Mouse (Mus musculus) neural tube, embryonic 14.5 days (tissue): ENCODE data around the gene 2310057N15Rik. TPM values are rescaled to one million over a fixed set of nuclear protein-coding genes. Genes with fewer than 3 reads are reported as not detected.
"Not testable (repeated sequence)": the region's sequence is repeated elsewhere in the genome, so short reads cannot be mapped to it uniquely, and the experiment has no call there.

ENCODE experiments used
- ATAC-seq: fragments of 200-750 bp; cut with Nextera tagmentation; 2 replicates; pipeline ENCODE4 v1.8.0; 2017; ENCODE audit warnings: low read depth, mild to moderate bottlenecking, moderate TSS enrichment, moderate library complexity
- H3K27ac ChIP-seq: fragments of 300-500 bp; sonication (generic); 2 replicates; pipeline ENCODE4 v1.5.1; 2014; ENCODE audit warnings: low read depth, mild to moderate bottlenecking, control low read depth, low read length, moderate library complexity, mixed read lengths
- H3K27me3 ChIP-seq: fragments of 300-500 bp; sonication (generic); 2 replicates; pipeline ENCODE4 v1.6.1; 2014; ENCODE audit warnings: low read length; ENCODE audit not compliant: control insufficient read depth, insufficient read depth
- H3K36me3 ChIP-seq: fragments of 300-500 bp; sonication (generic); 2 replicates; pipeline ENCODE4 v1.6.1; 2014; ENCODE audit warnings: low read length, mixed read lengths; ENCODE audit not compliant: control insufficient read depth, insufficient read depth
- H3K4me1 ChIP-seq: fragments of 300-500 bp; sonication (generic); 2 replicates; pipeline ENCODE4 v1.6.1; 2014; ENCODE audit warnings: low read length; ENCODE audit not compliant: control insufficient read depth, insufficient read depth
- H3K4me2 ChIP-seq: fragments of 300-500 bp; sonication (generic); 2 replicates; pipeline ENCODE4 v1.6.1; 2014; ENCODE audit warnings: mild to moderate bottlenecking, low read depth, low read length, control low read depth
- H3K4me3 ChIP-seq: fragments of 300-500 bp; sonication (generic); 2 replicates; pipeline ENCODE4 v1.5.1; 2014; ENCODE audit warnings: low read depth, low read length, control low read depth, mixed read lengths
- H3K9ac ChIP-seq: fragments of 300-500 bp; sonication (generic); replicated peaks from 2 replicates; pipeline ENCODE4 v1.6.1; 2014; ENCODE audit warnings: low read depth, mild to moderate bottlenecking, control low read depth, low read length, mixed read lengths
- H3K9me3 ChIP-seq: fragments of 300-500 bp; sonication (generic); 2 replicates; pipeline ENCODE4 v1.6.1; 2016; ENCODE audit warnings: low read length; ENCODE audit not compliant: control insufficient read depth
- WGBS: fragments of 180-500 bp; shearing (Covaris S2); extraction: QIAGEN DNeasy Blood & Tissue Kit; methylation state at CpG from one replicate; pipeline ENCODE4 v1.1.7; 2014; 5-methylcytosine and 5-hydroxymethylcytosine counted together
- polyA plus RNA-seq: library from polyadenylated mRNA; unstranded; fragments of >200 nt; fragmentation: Nextera tagmentation; extraction: Ambion mirVana; gene quantifications from 2 replicates; pipeline ENCODE4 v1.2.1, GENCODE M21; 2014

The 2310057N15Rik gene
- not detected in 2 replicates for polyA plus RNA-seq

- H3K4me2 ChIP-seq, result no peak within 1 kb of the TSS
- H3K4me3 ChIP-seq, result no peak within 1 kb of the TSS
- H3K9ac ChIP-seq, result no peak within 1 kb of the TSS
- ATAC-seq, result no peak
- WGBS, result 92% methylated on average over 2 of the region's 2 CpGs
- H3K27ac ChIP-seq, result no peak within 1 kb of the TSS
- H3K36me3 ChIP-seq, result no peaks in the 10 kb centered on the region
- no peaks in the 10 kb centered on the region for H3K4me1 ChIP-seq
- no peaks in the 10 kb centered on the region for H3K27me3 ChIP-seq
- H3K9me3 ChIP-seq, result no peaks in the 10 kb centered on the region
Observed at GRCm38 (mm10) chr16:88774106-88774505, at the start of gene 2310057N15Rik. Gene 2310057N15Rik, minus strand, starts transcription at chr16:88774206.

- Histone ChIP-seq H3K27ac (no peak overlapping the region), H3K27me3 (no peaks in the 10 kb centered on the region), H3K36me3 (no peaks in the 10 kb centered on the region), H3K4me2 (no peak overlapping the region), H3K9me3 (no peaks in the 10 kb centered on the region), H3K4me1 (no peaks in the 10 kb centered on the region), H3K9ac (no peak overlapping the region), H3K4me3 (no peak overlapping the region)
- ATAC-seq, result no peak
- 80% methylated on average over 3 of the region's 3 CpGs for WGBS
Observed at GRCm38 (mm10) chr16:88823736-88824135, 49.7 kb upstream of the 2310057N15Rik start.

- WGBS, result 81% methylated on average over 3 of the region's 3 CpGs
- no peak for ATAC-seq
- Histone ChIP-seq H3K9me3 (no peaks in the 10 kb centered on the region), H3K4me1 (no peaks in the 10 kb centered on the region), H3K36me3 (no peaks in the 10 kb centered on the region), H3K27me3 (no peaks in the 10 kb centered on the region), H3K27ac (no peak within 1 kb of the TSS), H3K4me3 (no peak within 1 kb of the TSS), H3K4me2 (no peak within 1 kb of the TSS), H3K9ac (no peak within 1 kb of the TSS)
Observed at GRCm38 (mm10) chr16:88820066-88820465, 46.1 kb upstream of the 2310057N15Rik start, which contains the start of gene Krtap15. Gene Krtap15, plus strand, starts transcription at chr16:88820215.

- ATAC-seq, result no peak
- no peak within 1 kb of the TSS for H3K4me3 ChIP-seq
- 75% methylated on average over 2 of the region's 2 CpGs for WGBS
- no peaks in the 10 kb centered on the region for H3K36me3 ChIP-seq
- H3K27me3 ChIP-seq, result no peaks in the 10 kb centered on the region
- H3K9me3 ChIP-seq, result no peaks in the 10 kb centered on the region
- H3K9ac ChIP-seq, result no peak within 1 kb of the TSS
- no peak within 1 kb of the TSS for H3K4me2 ChIP-seq
- H3K27ac ChIP-seq, result no peak within 1 kb of the TSS
- H3K4me1 ChIP-seq, result no peaks in the 10 kb centered on the region
Observed at GRCm38 (mm10) chr16:88811827-88812226, 37.8 kb upstream of the 2310057N15Rik start, which contains the start of gene Gm20741. Gene Gm20741, minus strand, starts transcription at chr16:88812220.

- H3K4me2 ChIP-seq, result no peak overlapping the region
- H3K4me3 ChIP-seq, result no peak overlapping the region
- H3K27ac ChIP-seq, result no peak overlapping the region
- no peak overlapping the region for H3K9ac ChIP-seq
- ATAC-seq, result no peak
- H3K36me3 ChIP-seq, result no peaks in the 10 kb centered on the region
- no peaks in the 10 kb centered on the region for H3K4me1 ChIP-seq
- 82% methylated on average over 2 of the region's 2 CpGs for WGBS
- H3K9me3 ChIP-seq, result no peaks in the 10 kb centered on the region
- no peaks in the 10 kb centered on the region for H3K27me3 ChIP-seq
Observed at GRCm38 (mm10) chr16:88786786-88787185, 12.8 kb upstream of the 2310057N15Rik start.

GRCm38 (mm10) chr16:88777596-88777995, 3.6 kb upstream of the 2310057N15Rik start, which contains the start of gene Gm5965:
Gene Gm5965, plus strand, starts transcription at chr16:88777896.
- no peaks in the 10 kb centered on the region for H3K27me3 ChIP-seq
- H3K9ac ChIP-seq, result no peak within 1 kb of the TSS
- H3K36me3 ChIP-seq, result no peaks in the 10 kb centered on the region
- no peak within 1 kb of the TSS for H3K4me3 ChIP-seq
- no peak within 1 kb of the TSS for H3K4me2 ChIP-seq
- H3K27ac ChIP-seq, result no peak within 1 kb of the TSS
- no peak for ATAC-seq
- WGBS, result 83% methylated on average over 5 of the region's 6 CpGs
- H3K9me3 ChIP-seq, result no peaks in the 10 kb centered on the region
- no peaks in the 10 kb centered on the region for H3K4me1 ChIP-seq

- not testable (repeated sequence) for H3K27ac ChIP-seq, H3K9ac ChIP-seq, H3K27me3 ChIP-seq, H3K4me1 ChIP-seq, H3K9me3 ChIP-seq, H3K4me2 ChIP-seq, H3K4me3 ChIP-seq, ATAC-seq, H3K36me3 ChIP-seq
- WGBS, result 94% methylated on average over 3 of the region's 3 CpGs
Observed at GRCm38 (mm10) chr16:88758547-88758946, 15.5 kb downstream of the 2310057N15Rik start, which contains the start of gene 2310034C09Rik. Gene 2310034C09Rik, plus strand, starts transcription at chr16:88758847.

- not testable (repeated sequence) for H3K9me3 ChIP-seq, H3K36me3 ChIP-seq, H3K4me3 ChIP-seq, H3K27me3 ChIP-seq, H3K27ac ChIP-seq, ATAC-seq, H3K4me2 ChIP-seq, H3K4me1 ChIP-seq, H3K9ac ChIP-seq
- WGBS, result 93% methylated on average over 3 of the region's 3 CpGs
Observed at GRCm38 (mm10) chr16:88751535-88751934, 22.5 kb downstream of the 2310057N15Rik start, which contains the start of gene Krtap13. Gene Krtap13, minus strand, starts transcription at chr16:88751635.

GRCm38 (mm10) chr16:88747943-88748342, 26.1 kb downstream of the 2310057N15Rik start:
- no peak; the same call in 1 of the 2 replicates for ATAC-seq
- H3K9ac ChIP-seq, result no peak overlapping the region
- no peak overlapping the region for H3K27ac ChIP-seq
- no peaks in the 10 kb centered on the region for H3K9me3 ChIP-seq
- no peaks in the 10 kb centered on the region for H3K4me1 ChIP-seq
- H3K27me3 ChIP-seq, result no peaks in the 10 kb centered on the region
- 62% methylated on average over 4 of the region's 4 CpGs for WGBS
- H3K4me2 ChIP-seq, result no peak overlapping the region
- H3K4me3 ChIP-seq, result no peak overlapping the region
- H3K36me3 ChIP-seq, result no peaks in the 10 kb centered on the region
